Mouse (Mus musculus): ENCODE measurements around the gene Ankrd37.

The Ankrd37 gene

GRCm38 (mm10) chr8:45975126-45975836 lies 30.2 kb downstream of the Ankrd37 start, which contains the start of the genes 1700029J07Rik and Ufsp2:
Gene 1700029J07Rik, minus strand, starts transcription at chr8:45975252.
Gene Ufsp2, plus strand, starts transcription at chr8:45975528.
- DNase-seq (ENCODE audit: low read depth, low spot score) = peak; percentile 98

- no peak for DNase-seq (ENCODE audit: low read depth, low spot score)
Measured at GRCm38 (mm10) chr8:45973988-45974505, 31.5 kb downstream of the Ankrd37 start.

DNA sequence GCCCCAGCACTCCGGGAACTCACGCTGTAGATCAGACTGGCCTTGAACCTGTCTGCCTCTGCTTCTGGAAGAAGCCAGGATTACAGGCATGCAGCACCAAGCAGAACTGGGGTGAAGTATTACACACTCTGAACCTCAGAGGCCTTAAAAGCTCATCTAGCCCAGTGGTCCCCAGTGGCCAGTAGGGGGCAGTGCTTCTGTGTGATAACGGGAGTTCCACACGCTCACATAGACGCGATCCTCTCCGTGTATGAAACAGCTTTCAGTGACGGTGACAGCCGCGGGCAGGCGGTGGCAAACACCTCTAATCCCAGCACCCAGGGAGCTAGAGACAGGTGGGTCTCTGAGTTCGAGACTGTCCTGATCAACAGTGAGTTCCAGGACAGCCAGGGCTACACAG lies 34.6 kb downstream of the Ankrd37 start:
- DNase-seq (ENCODE audit: low read depth, low spot score) = peak; percentile 62

- DNase-seq (ENCODE audit: low read depth, low spot score) = peak; percentile 53
Measured at GRCm38 (mm10) chr8:45950622-45951021, 54.9 kb downstream of the Ankrd37 start.
